Mouse (Mus musculus): ENCODE measurements around the gene Spock1.

The Spock1 gene

DNA sequence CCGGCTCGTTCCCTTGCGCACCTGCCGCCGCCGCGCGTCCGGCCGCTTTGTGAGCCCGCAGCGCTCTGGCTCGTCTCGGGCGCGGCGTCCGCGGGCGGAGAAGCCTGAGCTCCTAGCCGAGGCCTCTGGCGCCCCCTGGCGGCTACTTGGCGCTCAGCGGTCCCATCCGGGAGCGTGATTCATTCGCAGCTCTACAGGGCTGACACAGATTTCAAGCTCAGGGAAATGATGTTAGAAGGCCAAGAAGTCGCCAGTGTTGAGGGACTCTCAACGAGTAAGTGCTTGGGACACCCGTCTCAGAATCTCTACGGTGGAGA, at the start of gene Spock1:
Spock1 (minus strand) TSS at position 67 of the 317 bp plus-strand sequence.
- peak; percentile 81 for DNase-seq (ENCODE audit: low spot score)

DNA sequence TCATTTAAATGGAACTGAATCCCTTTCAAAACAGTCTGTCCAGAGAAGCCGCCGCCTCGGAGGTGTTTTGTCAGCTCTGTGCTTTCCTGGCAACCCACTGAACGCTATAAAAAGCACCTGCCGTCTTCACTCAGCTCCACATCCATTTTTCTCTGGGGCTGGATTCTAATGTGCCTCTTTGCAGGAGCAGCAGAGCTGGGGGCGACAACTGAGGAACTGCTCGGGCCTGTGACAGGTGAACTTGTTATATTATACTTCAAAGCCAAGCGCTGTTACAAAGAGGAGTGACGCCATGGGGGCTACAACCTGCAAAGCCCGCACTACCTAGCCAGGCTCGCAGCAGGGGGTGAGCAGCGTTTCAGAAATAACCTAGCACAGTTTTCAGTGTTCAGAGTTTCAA, 42.0 kb upstream of the Spock1 start:
- DNase-seq (ENCODE audit: low spot score), result no peak

DNA sequence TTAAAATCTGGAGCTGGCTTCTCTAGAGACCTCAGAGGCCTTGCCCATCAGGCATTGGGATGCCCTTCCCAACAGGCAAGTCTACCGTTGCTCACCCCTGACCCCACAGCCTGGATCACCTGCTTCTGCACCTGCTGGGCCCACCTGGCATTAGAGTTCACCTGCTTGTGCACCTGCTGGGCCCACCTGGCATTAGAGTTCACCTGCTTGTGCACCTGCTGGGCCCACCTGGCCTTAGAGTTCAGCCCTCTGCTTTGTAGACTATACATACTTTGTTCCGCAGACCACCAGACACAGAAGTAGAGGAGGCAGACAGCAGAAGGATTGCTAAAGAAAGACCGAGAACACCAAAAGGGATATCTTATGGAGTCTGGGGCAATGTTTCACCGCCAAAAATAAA, 41.4 kb upstream of the Spock1 start:
- no peak for DNase-seq (ENCODE audit: low spot score)

DNA sequence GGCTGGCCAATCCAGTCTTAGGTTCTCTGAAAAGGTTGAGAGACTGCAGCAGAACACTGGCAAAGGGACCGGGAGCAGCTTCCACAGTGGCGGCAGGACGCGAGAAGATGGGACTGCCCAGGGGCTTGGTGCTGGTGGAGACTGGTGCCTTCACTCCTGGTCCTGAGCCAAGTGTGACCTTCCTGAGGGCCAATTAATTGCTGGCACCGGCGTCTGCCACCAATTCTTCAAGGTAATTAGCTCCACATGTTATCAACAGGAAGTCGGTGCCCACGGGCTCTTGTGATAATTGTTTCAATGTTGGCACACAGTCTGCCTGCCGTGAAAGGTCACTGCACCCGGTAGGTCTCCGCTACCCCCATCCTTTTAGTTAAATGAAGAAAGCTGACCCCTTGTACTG, 37.1 kb upstream of the Spock1 start:
- DNase-seq (ENCODE audit: low spot score), result no peak

DNA sequence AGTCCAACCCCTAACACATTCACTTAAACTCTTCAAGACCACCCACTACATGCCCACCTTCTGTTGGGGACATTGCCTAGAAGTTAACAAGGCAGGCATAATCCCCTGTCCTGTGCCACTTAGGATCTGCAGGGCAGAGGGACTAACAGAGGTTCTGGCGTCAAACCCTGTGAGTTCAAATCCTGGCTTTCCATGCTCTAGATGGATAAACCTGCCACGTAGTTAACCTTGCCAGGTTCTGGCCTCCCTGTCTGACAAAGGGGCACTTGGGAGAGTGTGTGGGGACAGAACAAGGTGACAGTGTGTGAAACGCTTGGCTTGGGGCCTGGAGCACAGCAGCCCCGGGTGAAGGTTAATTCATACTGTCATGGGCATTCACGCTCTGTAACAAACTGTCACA, 36.3 kb upstream of the Spock1 start:
- DNase-seq (ENCODE audit: low spot score), result no peak

DNA sequence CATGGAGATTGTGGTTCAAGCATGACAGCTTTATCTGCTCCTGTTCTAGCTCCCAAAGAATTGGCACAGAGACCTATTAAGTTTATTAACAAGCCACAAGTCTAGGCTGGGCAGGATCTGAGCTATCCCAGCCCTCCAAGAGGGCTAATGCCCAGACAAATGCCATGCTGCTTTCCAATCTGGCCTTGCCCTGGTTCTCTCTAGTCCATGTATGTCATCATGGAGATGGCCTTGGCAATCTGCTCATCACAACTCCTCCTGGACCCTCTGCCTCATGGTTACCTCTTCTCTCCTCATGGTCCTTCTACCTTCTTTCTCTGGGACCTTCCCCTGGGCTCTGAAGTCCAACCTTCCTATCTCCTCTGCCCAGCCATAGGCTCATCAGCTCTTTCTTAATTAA, 35.8 kb upstream of the Spock1 start:
- DNase-seq (ENCODE audit: low spot score), result no peak

DNA sequence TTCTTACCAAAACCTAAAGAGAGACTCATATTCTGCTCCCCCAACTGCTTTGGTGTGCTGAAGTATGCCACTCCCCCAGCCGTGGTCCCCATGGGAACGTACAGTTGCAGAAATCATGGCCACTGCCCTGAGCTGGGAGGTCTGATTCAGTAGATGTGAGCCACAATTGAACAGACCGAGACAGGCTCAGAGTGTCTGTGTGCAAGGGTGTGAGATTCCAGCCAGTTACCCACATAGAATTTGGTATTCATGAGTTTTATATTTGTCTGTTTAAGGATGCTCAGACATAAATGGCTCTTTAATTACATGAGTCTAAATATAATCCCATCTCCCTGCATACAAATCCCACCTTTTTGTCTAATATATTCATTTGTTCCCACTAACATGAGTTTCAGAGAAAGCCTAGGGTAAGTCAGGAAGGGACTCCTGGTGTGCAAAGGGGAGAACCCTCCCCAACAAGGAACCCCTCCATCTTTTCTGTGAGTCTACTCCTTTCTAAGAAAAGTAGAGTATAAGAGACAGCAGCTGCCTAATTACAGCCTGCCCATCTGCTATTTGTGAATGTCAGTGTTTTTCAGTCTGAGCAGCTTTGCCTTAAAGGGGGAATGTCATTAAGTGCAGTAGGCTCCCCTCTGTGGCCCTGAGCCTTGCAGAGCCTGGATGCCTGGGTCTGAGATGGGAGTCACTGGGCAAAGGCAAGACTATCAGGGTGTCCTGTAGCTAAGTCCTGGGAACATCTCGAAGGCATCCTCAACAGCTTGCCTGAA, 29.5 kb upstream of the Spock1 start:
- DNase-seq (ENCODE audit: low spot score), result peak; percentile 17

DNA sequence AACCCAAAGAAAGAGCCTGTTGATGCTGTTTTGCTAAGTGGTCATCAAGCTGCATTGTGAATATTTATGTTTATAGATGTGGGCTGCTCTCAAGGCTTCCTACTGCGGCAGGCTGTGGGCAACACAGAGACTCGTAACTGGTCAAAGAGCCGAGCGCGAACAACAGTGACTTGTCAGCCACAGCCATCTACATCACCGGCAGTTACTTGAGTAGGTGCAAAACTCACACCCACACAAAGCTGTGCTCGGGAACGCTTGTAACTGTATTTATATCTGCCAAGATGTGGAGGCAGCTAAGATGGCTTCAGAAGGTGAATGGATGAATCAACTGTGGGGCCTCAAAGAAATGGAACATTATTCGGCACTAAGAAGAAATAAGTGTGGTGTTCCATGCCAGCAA, 23.9 kb upstream of the Spock1 start:
- no peak for DNase-seq (ENCODE audit: low spot score)

DNA sequence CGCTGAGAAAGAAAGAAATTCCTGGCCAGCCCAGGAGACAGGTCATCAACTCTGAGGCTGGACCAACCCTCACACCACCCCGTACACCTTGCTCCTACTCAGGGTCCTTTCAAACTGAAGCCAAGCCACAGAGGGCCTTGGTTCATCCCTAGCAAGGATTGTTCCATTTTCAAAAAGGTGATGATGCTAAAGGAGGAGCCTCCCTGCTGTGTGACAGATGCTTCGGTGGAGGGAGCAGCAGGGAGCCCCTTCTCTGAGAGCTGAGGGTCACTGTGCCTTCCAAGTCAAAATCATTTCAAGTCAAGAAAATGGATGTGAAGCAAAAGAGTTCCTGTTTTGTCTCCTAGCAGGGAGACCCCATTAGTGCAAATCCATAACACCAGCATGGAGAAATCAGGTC, 23.2 kb upstream of the Spock1 start:
- DNase-seq (ENCODE audit: low spot score), result no peak

DNA sequence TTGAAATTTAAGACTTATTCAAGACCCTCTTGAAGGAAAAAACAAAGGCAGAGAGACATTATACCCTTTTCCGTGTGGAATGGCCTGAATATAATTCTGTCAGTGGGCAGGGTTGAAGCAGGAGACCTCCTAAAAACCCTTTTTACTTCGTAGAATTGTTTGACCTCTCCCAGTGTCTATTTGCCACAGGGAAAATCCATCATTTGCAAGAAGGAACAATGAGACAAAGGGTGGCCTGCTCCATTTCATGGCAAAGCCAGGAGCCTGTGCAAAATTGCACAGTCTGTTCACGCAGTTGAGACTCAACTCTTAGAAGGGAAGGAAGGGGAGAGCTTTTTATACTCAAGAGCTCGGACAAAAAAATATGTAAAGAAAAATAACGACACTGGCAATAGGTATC, 22.6 kb upstream of the Spock1 start:
- DNase-seq (ENCODE audit: low spot score), result no peak

DNA sequence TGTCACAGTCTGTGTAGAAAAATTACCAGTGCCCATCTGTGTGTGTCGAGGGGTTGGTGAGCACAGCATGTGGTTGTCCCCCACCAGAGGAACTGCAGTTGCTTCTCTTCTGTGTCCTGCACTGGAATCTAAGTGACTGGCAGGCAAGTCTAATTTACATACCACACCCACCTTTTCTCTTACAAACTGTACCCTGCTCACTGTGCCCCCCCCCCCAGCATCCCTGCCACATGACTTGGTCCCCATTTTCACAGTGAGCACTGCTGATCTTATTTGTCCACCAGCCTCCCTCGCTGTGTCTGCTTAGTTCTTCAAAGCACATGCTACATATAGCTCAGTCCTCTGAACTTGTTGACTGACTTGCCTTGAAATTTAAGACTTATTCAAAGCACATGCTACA, 22.2 kb upstream of the Spock1 start:
- DNase-seq (ENCODE audit: low spot score), result no peak

DNA sequence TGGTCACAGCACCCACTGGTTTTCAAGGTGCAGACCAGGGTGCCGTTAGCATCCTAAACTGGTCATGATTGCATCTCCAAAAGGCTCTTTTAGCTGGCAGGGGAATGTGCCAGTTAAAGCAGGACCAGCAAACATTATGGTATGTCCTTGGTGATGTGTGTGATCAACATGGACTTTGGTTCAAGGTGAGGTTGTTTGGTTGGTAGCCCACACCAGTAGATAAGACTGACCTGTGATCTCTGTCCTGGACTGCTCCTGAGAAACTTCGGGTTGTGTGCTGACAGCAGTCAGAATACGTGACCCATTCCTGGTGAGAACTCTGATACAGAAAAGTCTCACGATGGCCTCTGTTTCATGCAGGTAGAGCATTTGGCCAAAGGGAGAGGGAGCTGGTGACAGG, 11.8 kb upstream of the Spock1 start:
- no peak for DNase-seq (ENCODE audit: low spot score)

DNA sequence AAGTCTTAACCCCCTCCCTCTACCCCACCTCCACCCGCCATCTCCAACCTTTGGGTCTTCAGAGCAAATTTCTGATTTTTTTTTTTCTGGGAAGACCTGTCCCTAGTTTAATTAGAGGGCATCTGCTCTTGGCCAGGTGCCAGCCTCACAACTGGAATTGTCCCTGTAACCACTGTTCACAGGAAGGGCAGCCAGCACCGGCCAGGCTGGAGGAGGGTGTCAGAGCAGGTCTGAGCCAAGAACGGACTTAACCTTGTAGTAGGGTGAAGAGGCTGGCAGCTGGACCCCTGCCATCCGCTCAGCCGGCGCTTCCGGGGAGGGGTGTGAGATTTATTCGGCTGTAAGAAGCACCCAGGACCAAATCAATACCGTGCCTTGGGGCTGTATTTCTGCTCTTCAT, 3.0 kb upstream of the Spock1 start:
- no peak for DNase-seq (ENCODE audit: low spot score)

DNA sequence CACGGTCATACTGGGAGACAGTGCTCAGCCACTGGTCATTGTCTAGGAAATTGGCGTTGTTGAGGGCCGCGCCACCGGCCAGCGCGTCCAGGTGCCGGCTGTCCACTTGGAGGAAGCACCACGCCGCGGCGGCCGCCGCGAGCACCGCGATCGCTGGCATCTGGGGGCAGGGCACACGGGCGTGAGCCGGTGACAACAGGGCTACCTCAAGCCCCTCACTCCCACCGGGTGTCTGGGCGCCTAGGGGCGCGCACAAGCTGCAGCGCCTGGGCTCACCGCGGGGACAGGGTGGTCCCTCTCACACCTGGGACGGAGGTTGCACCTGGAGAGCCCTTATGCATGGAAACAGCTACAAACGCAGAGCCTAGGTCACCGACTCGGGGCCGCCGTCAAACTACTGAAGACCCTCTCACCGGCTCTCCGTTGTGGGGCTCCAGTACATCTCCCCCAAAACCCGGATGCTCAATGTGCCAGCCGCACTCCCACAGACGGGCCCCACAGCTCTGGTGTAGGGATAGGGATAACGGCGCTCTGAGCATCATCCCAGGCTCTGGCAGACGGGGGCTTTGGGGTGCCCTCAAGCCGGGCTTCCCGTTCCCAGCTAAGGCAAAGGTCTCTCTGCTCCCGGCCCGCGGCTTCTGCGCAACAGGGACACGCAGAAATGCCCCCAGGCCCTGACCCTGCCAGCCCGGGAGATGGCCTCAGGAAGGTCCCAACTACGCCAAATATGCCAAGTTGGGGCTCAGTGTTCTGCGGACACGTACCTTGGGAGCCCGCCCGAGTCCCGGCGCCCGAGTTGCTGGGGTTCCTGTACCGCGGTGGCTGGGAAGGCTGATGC, 485 bp downstream of the Spock1 start:
- no peak for DNase-seq (ENCODE audit: low spot score)

DNA sequence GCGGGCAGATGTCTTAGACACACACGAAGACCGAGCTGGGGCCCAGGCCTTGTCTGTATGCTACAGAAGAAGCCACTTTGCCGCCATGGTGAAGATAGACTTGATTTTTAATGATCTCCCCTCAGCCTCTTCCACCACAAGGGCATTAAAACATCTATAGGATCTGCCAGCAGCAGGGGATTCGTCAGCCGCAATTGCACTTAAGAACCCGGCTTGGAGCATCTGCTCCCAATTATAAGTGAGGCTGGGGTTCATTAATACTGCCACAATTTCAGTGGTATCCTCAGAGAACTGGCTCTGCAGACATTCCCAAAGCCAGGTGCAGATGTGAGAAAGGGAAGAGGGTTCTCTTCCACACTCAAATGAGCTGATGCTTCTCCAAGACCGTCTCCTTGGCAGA, 13.5 kb downstream of the Spock1 start:
- no peak for DNase-seq (ENCODE audit: low spot score)

DNA sequence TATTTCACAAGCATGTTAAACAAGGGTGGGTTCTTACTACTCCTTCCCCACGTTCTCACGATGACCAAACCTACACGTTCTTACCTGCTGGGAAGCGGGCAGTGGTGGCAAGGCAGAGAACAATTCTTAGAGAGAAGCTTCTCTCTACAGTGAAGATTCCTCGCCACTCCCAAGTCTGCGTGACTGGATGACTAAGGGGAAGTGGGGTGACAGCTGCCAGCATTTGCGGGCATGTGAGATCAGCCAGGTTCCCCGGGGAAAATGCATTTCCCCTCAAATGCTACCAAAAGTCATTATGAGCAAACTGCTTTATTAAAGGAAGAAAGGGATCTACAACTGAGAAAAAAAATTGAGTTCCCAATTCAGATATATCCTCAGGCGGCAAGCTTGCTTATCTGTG, 18.4 kb downstream of the Spock1 start:
- no peak for DNase-seq (ENCODE audit: low spot score)

DNA sequence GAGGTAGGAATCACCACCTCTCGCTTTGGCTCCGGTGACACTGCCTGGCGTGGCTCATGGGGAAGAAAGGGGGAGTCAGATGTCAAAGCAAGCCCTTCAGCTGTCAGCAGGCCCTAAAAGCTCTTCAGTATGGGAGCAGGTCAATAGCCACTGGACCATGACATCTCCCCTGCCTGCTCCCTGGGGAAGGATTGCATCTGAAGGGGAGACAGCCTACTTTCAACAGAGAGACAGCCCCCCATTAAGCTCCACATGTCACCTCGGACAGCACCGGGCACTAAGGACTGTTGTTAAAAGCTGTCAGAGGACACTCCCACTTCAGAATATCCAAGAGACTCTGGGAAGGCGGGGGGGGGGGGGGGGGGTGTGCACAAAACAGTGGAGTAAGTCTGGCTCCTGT, 19.1 kb downstream of the Spock1 start:
- DNase-seq (ENCODE audit: low spot score), result no peak

DNA sequence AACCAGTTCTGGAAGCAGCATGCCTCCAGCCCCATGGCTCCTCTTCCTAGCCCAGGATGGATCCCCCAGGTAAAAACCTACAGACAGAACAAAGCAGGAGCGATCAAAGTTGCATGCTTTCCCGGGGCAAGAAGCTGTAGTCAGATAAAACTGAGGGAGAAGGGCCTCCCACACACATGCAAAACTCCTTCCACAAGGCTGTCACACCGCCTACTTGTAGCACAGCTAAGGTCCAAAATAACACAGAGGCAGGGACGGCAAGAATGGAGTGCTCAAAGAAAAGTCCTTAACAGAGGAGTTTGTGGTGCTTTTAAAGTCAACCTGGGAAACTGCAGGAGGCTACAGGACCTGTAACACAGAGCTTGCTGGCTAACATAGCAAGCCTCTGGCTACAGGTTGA, 28.3 kb downstream of the Spock1 start:
- no peak for DNase-seq (ENCODE audit: low spot score)

DNA sequence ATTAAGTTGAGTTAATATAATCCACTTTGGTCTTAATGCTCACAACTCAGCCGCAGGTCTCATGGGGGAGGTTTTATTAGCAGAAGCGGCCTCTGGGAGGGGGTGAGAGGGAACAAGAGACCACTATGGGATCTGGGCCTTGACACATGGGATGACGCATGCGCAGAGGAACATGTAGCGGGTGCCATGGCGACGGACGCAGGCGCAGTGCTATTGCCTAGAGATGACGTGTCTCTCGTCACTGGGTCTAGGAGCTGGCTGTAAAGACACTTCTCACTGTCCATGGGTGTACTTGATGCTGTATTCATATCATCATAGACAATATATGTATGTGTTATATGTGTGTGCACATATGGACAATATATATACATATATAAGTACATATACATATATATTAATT, 29.3 kb downstream of the Spock1 start:
- DNase-seq (ENCODE audit: low spot score), result no peak

DNA sequence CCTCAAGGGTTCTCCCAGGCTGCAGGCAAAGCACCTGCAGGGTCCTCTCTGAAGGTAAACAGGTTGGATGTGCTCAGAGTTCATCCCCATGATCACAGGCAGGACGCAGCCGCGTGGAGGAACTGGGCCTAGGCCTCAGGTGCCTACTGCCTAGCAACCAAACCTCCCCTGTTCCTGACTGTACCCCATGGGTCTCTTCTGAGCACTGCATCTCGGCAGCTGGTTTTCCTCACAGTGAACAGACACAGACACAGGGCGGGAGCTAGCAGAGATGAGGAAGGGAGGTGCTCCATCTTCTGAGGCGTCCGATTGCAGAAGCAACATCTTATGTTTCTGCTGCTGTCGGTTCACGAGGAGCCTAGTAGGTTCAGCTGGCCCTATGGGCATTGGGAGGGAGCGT, 30.4 kb downstream of the Spock1 start:
- DNase-seq (ENCODE audit: low spot score), result no peak

DNA sequence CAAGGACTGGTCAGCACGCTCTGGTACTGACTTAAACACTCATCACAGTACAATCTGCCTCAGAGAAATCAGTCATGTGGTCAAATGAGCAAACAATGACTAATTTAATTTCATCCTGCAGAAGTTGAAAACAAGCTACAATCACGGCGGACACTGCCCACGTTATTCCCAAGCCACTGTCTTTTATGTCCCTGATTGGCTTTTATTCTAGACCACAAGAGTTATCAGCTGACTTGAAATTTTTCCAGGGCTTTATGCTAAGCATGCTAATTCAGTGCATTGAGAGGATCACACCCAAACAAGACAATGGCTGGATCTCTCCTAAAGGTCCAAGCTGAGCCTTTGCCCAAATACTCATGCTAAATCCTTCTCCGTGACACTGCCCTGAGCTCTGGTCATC, 31.2 kb downstream of the Spock1 start:
- DNase-seq (ENCODE audit: low spot score), result no peak

DNA sequence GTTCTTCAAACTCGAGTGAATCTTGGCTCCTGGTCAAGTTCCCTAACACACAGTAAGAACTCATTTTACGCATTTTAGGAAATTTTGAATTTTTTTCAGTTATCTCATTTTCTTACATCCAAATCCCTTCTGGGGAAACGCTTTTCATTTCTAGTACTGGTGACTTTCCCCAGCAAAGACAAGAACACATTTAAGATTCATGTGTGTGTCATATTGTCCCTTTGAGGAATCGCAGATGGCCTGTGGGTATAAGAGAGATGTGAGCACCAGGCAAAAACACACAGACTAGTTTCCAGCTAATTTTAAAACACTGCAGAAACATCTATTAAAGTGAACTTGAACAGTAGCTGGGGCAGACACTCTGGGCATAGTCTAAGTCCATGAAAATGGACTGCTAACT, 38.1 kb downstream of the Spock1 start:
- DNase-seq (ENCODE audit: low spot score), result no peak

DNA sequence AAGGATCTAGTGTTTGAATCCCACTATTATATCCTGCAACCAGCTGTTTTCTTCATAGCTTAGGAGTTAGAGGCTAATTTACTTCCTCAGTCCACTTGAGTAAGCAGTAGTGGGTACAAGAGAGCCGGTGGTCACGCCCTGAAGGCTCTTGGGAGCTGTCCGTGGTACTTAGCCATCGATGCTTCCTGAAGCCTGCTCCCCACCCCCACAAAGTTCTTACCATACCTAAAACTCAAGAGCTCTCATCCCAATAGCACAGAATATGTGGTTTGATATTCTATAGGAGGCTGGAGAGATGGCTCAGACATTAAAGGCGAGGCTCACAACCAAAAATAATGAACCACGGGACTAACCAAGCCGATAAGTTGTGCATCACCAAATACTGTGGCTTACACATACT, 40.5 kb downstream of the Spock1 start:
- no peak for DNase-seq (ENCODE audit: low spot score)

DNA sequence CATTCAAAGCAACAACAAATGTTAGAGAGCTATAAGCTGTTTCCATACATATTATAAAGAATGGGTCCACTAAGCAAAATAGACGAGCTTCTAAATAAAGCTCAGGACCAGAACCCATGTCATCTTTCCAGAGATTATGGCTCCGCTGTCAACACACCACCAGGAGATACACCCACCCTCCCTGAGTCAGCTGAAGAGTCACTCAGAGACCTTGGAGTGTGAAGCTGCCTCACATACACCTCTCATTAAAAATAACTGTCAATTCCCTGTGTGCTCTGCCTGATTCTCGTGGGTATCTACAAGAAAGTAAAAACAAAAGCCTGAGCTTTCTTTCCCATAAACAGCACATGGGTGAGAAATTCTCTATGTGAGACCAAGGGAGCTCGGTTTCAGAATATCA, 43.1 kb downstream of the Spock1 start:
- no peak for DNase-seq (ENCODE audit: low spot score)
